Mouse (Mus musculus): ENCODE results near the gene Trmt10b.

The Trmt10b gene

GRCm38 (mm10) chr4:45341669-45342249 lies 44.8 kb downstream of the Trmt10b start, which contains the start of gene Dcaf10:
Dcaf10 (plus strand) TSS chr4:45342101.
- DNase-seq (ENCODE audit: low spot score in 2 of 2), result peak; percentile 62 to 91

GRCm38 (mm10) chr4:45342286-45343155 lies 45.6 kb downstream of the Trmt10b start, which contains the start of gene Exosc3:
Exosc3 (minus strand) TSS chr4:45342732.
- DNase-seq (ENCODE audit: low spot score in 2 of 2), result peak in 1 of 2 experiments; percentile 11

DNA sequence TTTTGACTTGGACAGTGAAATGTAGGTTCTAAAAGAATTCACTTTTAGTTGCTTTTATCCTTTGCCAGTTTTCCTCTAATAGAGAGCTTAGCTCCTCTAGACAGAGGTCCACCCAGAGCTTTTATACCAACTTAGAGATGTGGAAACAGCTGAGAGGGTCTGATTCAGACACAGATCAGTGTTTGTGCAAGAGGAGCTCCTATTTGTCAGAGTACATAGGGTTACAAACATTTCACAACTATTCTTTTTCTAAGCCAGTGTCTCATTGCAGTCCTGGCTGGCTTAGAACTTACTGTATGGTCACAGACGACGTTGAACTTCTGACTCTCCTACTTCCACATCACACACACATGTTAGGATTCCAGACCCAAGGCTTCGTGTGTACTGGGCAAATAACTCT lies 59.7 kb downstream of the Trmt10b start:
- no peak for DNase-seq (ENCODE audit: low spot score in 2 of 2)
